Mouse (Mus musculus) kidney, adult 2 months (tissue): ENCODE results near the gene Sik3. TPM values are rescaled to one million over a fixed set of nuclear protein-coding genes. Genes with fewer than 3 reads are reported as not detected.

Experiments used
- DNase-seq: peaks from one replicate; pipeline ENCODE4 v3.0.0; 2021
- H3K27ac ChIP-seq: fragments of 200-500 bp; 2 replicates; pipeline ENCODE4 v1.5.1; 2012; ENCODE audit warnings: low read depth, low read length, control low read depth, inconsistent platforms; ENCODE audit not compliant: insufficient read depth
- H3K27me3 ChIP-seq: fragments of 200-500 bp; replicated peaks from 2 replicates; pipeline ENCODE4 v1.6.1; 2012; ENCODE audit warnings: mild to moderate bottlenecking, moderate library complexity, low read length, inconsistent platforms; ENCODE audit not compliant: control insufficient read depth, insufficient read depth
- H3K36me3 ChIP-seq: fragments of 200-500 bp; 2 replicates; pipeline ENCODE4 v1.6.1; 2012; ENCODE audit warnings: mild to moderate bottlenecking, moderate library complexity, low read length, inconsistent platforms; ENCODE audit not compliant: control insufficient read depth, insufficient read depth
- H3K4me1 ChIP-seq: fragments of 200-500 bp; 2 replicates; pipeline ENCODE4 v1.6.1; 2011; ENCODE audit warnings: low read length; ENCODE audit not compliant: control insufficient read depth, insufficient read depth
- H3K4me3 ChIP-seq: fragments of 200-500 bp; 2 replicates; pipeline ENCODE4 v1.5.1; 2011; ENCODE audit warnings: mild to moderate bottlenecking, low read depth, low read length, control low read depth; ENCODE audit not compliant: insufficient read depth
- CTCF ChIP-seq: fragments of 200-500 bp; conservative IDR thresholded peaks from 2 replicates; pipeline ENCODE4 v1.5.1; 2011; ENCODE audit warnings: low read depth, mild to moderate bottlenecking, control low read depth, low read length, moderate library complexity, mixed read lengths; ENCODE audit not compliant: insufficient read depth, insufficient read length
- POLR2A ChIP-seq: fragments of 200-500 bp; IDR thresholded peaks from one replicate; pipeline ENCODE4 v1.6.1; 2011; ENCODE audit warnings: low read depth, low read length, control low read depth
- WGBS: fragments of 180-500 bp; shearing (Covaris S2); methylation state at CpG from one replicate; pipeline ENCODE4 v1.1.7; 2018; 5-methylcytosine and 5-hydroxymethylcytosine counted together
- polyA plus RNA-seq: library from polyadenylated mRNA; depleted of rRNA; stranded (reverse); fragments of >200 nt; gene quantifications from 2 replicates; pipeline ENCODE4 v1.2.3, GENCODE M21; 2012; rRNA removed

Gene Sik3
- polyA plus RNA-seq: 29.2 and 32.2 TPM in 2 replicates

DNA sequence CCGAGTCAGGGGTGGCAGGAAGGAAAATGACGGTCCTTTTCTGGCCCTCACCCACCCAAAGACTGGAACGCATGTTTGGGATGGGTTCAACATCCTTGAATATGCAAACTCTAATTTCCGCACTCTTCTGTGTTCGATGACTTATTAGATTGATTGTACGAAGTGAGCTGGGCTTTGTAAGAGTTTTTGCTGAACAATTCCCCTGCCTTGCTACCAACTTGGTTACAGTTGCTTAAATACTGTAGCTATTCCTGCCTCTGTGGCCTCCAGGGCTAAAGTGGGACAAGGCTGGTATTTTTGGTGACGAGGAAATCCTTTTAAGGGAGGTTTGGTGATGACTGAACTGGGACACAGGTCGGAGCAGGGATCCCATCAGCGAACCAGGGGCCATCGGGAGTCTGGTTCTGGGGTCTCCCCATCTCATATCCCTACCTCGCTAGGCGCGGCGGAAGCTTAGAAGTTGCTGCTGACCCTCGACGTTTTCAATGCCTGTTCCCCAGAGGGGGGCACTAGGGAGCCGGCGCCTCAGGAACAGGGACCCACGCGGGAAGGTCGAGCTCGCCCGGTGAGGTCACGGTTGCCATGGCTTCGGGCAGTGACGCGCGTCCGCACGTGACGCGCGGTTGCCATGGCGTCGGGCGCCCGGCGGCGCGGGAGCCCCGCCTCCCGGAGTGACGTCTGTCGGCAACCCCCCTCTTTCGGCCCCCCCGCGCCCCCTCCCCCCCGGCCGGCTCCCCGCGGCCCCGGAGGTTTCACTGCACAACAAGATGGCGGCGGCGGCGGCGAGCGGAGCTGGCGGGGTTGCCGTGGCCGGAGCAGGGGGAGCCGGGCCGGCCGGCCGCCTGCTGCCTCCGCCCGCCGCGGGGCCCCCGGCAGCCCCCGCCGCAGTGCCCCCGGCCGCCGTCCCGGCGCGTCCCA is at the start of gene Sik3, which contains the start of gene Pafah1b2:
Gene Sik3 (plus strand): TSS at position 730 of the 918 bp plus-strand sequence.
Gene Pafah1b2 (minus strand): TSS at position 600 of the 918 bp plus-strand sequence.
- TF ChIP-seq POLR2A: no peak
- peak; percentile 79 for TF ChIP-seq CTCF
- Histone ChIP-seq H3K27ac (peak within 1 kb of the TSS; percentile 91), H3K36me3 (no peaks in the 10 kb centered on the region), H3K27me3 (no peaks in the 10 kb centered on the region), H3K4me1 (peaks cover 23% of the 10 kb centered on the region), H3K4me3 (peak within 1 kb of the TSS; percentile 100)
- DNase-seq: peak; percentile 98
- 2% methylated on average over 71 of the region's 78 CpGs for WGBS

DNA sequence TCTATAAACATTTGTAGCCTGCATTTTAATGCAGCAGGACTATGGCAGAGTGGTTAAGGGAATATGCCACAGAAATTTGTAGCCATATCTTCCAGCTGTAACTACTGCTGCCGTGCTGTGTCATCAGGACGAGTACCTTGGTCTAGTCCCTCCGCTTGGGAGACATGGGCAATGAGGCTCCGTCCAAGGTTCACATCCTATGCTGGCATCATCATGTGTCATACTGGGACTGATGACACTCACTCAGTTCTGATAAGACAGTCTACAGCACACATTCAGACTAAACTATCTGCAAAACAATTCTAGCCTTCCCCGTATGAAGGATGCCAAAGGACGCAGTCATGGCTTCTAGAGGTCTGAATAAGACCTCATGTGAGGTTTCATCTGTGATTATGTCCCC is 49.0 kb upstream of the Sik3 start:
- Histone ChIP-seq H3K4me3 (no peak overlapping the region), H3K27ac (no peak overlapping the region), H3K36me3 (peaks cover 4% of the 10 kb centered on the region; the same call in 1 of the 2 replicates), H3K4me1 (no peaks in the 10 kb centered on the region), H3K27me3 (no peaks in the 10 kb centered on the region)
- DNase-seq: no peak
- no peak for TF ChIP-seq CTCF
- TF ChIP-seq POLR2A: no peak
- WGBS: 93% methylated on average over 6 of the region's 6 CpGs

DNA sequence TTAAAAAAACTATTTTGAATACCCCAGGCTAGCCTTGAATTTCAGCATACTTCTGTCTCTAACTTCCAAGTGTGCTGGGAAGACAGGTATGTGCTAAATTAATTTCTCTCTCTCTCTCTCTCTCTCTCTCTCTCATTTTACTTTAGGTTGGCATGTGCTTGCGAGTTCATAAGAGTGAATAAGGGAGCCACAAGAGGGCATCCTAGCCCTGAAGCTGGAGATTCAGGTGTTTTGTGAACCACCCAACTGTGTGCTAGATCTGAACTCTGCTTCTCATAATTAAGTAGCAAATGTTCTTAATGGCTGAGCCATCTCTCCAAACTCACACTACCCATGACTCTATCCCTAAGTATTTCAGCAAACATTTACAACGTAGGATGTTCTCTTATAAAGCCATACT is 35.7 kb upstream of the Sik3 start:
- no peak for DNase-seq
- peaks cover 5% of the 10 kb centered on the region for H3K36me3 ChIP-seq
- no peak overlapping the region for H3K4me3 ChIP-seq
- no peaks in the 10 kb centered on the region for H3K4me1 ChIP-seq
- H3K27me3 ChIP-seq: no peaks in the 10 kb centered on the region
- TF ChIP-seq CTCF: 0 out of 2 replicates have a peak, but pooled peaks have one; percentile 27
- no peak for TF ChIP-seq POLR2A
- no peak overlapping the region for H3K27ac ChIP-seq
- WGBS: 56% methylated on average over 2 of the region's 2 CpGs

DNA sequence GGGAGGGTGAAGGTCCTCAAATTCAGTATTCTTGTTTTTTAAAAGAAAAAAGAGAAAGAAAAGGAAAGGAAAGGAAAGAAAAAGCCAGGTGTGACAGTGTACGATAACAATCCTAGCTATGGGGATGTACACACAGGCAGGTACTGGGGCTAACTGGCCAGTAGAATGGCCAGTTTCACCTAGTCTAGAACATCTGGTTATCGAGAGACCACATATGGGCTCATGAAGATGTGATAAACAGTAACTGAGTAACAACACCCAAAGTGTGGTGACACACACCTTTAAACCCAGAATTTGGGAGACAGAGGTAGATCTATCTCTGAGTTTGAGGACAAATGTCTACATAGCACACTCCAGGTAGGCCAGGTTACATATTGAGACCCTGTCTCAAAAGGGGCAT is 32.8 kb upstream of the Sik3 start:
- no peak overlapping the region for H3K4me3 ChIP-seq
- H3K27ac ChIP-seq: no peak overlapping the region
- WGBS: 85% methylated on average over 2 of the region's 2 CpGs
- H3K36me3 ChIP-seq: peaks cover under 1% of the 10 kb centered on the region; the same call in 1 of the 2 replicates
- H3K27me3 ChIP-seq: no peaks in the 10 kb centered on the region
- TF ChIP-seq CTCF (no peak), POLR2A (no peak)
- DNase-seq: no peak
- peaks cover 11% of the 10 kb centered on the region; the same call in 1 of the 2 replicates for H3K4me1 ChIP-seq

DNA sequence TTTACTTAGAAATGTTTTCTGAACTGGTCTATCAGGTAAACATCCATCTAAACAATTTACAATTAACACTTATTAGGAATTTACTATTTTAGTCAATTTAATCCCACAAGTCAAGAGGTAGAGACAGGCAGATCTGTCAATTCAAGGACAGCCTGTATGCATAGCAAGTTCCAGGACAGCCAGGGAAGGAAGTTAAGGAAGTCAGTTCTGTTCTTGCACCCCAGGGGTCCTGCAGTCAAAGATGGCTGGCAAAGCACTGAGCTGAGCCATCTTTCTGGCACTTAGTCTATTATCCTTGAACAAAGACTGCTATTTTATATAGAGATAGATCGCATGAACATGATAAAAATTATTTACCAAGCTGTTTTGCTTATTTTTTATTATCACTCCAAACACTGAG is 32.0 kb upstream of the Sik3 start:
- Histone ChIP-seq H3K27me3 (no peaks in the 10 kb centered on the region), H3K36me3 (no peaks in the 10 kb centered on the region; the same call in 1 of the 2 replicates), H3K4me3 (no peak overlapping the region), H3K4me1 (peaks cover 11% of the 10 kb centered on the region; the same call in 1 of the 2 replicates), H3K27ac (no peak overlapping the region)
- 85% methylated on average over 1 of the region's 1 CpGs for WGBS
- no peak for DNase-seq
- TF ChIP-seq POLR2A: no peak
- TF ChIP-seq CTCF: no peak

DNA sequence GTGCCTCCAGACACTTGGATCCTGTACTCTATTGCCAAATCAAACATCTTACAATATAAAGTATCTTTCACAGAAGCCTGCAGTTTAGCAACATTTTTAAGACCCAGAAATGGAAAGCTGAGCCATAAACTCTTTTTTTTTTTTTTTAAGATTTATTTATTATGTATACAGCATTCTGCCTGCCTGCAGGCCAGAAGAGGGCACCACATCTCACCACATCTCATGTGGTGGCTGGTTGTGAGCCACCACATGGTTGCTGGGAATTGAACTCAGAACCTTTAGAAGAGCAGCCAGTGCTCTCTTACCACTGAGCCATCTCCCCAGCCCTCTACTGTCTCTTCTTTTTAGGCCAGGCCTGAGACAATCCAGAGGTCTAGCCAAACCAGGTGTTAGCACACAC is 31.3 kb upstream of the Sik3 start:
- no peak for TF ChIP-seq POLR2A
- no peak for TF ChIP-seq CTCF
- Histone ChIP-seq H3K36me3 (no peaks in the 10 kb centered on the region; the same call in 1 of the 2 replicates), H3K4me3 (no peak overlapping the region), H3K27ac (no peak overlapping the region), H3K27me3 (no peaks in the 10 kb centered on the region), H3K4me1 (peaks cover 11% of the 10 kb centered on the region; the same call in 1 of the 2 replicates)
- DNase-seq: no peak

DNA sequence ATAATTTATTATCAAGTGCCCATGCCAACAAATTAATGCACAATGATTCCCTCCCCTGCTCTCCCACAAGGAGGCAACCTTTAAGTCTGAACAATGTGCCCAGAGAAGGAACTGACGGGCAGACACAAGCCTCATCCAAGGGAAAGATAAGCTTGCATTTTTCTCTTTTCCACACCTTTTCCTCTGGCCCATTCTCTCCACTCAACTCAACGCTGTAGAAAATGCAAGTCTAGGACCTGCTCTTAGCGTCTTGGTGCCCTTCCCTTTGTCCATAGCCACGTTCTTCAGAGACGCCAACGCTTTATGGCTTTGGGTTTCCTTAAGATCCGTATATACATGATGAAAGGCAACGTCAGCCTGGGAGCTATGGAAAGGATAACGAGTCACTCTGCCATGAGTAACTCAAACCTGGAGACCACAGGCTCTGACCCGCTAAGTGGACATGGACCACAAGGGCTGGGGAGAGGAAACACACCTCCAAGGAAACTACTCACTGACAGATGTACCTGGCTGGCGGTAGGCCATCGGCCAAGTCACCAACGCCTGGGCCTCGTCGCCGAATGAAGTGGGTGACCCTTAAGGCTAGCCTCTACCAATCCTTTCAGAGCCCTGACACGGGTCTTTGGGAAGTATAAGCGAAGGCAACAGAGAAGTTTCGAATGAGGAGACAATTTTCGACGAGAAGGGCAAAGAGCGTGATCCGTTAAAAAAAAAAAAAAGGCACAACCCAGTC is 28.8 kb upstream of the Sik3 start:
- Histone ChIP-seq H3K4me3 (peak overlapping the region; percentile 81), H3K4me1 (peaks cover 11% of the 10 kb centered on the region; the same call in 1 of the 2 replicates), H3K36me3 (no peaks in the 10 kb centered on the region), H3K27ac (peak overlapping the region; percentile 46), H3K27me3 (no peaks in the 10 kb centered on the region)
- 1% methylated on average over 23 of the region's 23 CpGs for WGBS
- DNase-seq: peak; percentile 18
- TF ChIP-seq POLR2A (no peak), CTCF (no peak)
